Mouse (Mus musculus) c-Kit-positive CD71-positive TER-119-negative erythroid progenitor cells, embryonic 14.5 days (primary cell): ENCODE measurements around the gene Zc3h10.
A peak's percentile ranks its signal among the peaks of the same experiment; 100 is the strongest.

Experiments used
- DNase-seq: peaks from one replicate; pipeline ENCODE4 v3.0.0-alpha.2; 2013; ENCODE audit warnings: low read depth

Zc3h10 gene

GRCm38 (mm10) chr10:128547361-128548032, at the start of gene Zc3h10:
Gene Zc3h10 (minus strand): TSS chr10:128547774.
- DNase-seq, result peak; percentile 97

GRCm38 (mm10) chr10:128592797-128593196, 45.2 kb upstream of the Zc3h10 start:
- no peak for DNase-seq

- no peak for DNase-seq
Observed at GRCm38 (mm10) chr10:128591436-128591835, 43.9 kb upstream of the Zc3h10 start.

GRCm38 (mm10) chr10:128590193-128590690, 42.7 kb upstream of the Zc3h10 start:
- peak; percentile 16 for DNase-seq

GRCm38 (mm10) chr10:128589464-128590192, 42.1 kb upstream of the Zc3h10 start, which contains the start of gene Erbb3:
Gene Erbb3 (minus strand): TSS chr10:128589652.
- DNase-seq, result peak; percentile 24

GRCm38 (mm10) chr10:128588775-128589463, 41.3 kb upstream of the Zc3h10 start:
- DNase-seq, result no peak

GRCm38 (mm10) chr10:128588136-128588535, 40.6 kb upstream of the Zc3h10 start:
- DNase-seq, result no peak

GRCm38 (mm10) chr10:128587697-128588096, 40.1 kb upstream of the Zc3h10 start:
- no peak for DNase-seq

GRCm38 (mm10) chr10:128587120-128587519, 39.5 kb upstream of the Zc3h10 start:
- no peak for DNase-seq

GRCm38 (mm10) chr10:128586546-128586945, 39.0 kb upstream of the Zc3h10 start:
- no peak for DNase-seq

- DNase-seq, result no peak
Observed at GRCm38 (mm10) chr10:128584386-128584785, 36.8 kb upstream of the Zc3h10 start.

- DNase-seq, result no peak
Observed at GRCm38 (mm10) chr10:128583644-128584043, 36.1 kb upstream of the Zc3h10 start.

- DNase-seq, result no peak
Observed at GRCm38 (mm10) chr10:128579731-128580130, 32.2 kb upstream of the Zc3h10 start.

GRCm38 (mm10) chr10:128579298-128579697, 31.7 kb upstream of the Zc3h10 start:
- no peak for DNase-seq

GRCm38 (mm10) chr10:128578330-128578729, 30.8 kb upstream of the Zc3h10 start:
- DNase-seq, result no peak

- no peak for DNase-seq
Observed at GRCm38 (mm10) chr10:128575063-128575462, 27.5 kb upstream of the Zc3h10 start.

GRCm38 (mm10) chr10:128565788-128566531, 18.4 kb upstream of the Zc3h10 start, which contains the start of gene Pa2g4:
Gene Pa2g4 (minus strand): TSS chr10:128565987.
- DNase-seq, result peak; percentile 98

GRCm38 (mm10) chr10:128565206-128565787, 17.7 kb upstream of the Zc3h10 start:
- DNase-seq, result no peak

GRCm38 (mm10) chr10:128563544-128563943, 16.0 kb upstream of the Zc3h10 start:
- DNase-seq, result no peak

- no peak for DNase-seq
Observed at GRCm38 (mm10) chr10:128556963-128557362, 9.4 kb upstream of the Zc3h10 start.

GRCm38 (mm10) chr10:128556286-128556685, 8.7 kb upstream of the Zc3h10 start:
- DNase-seq, result no peak
